Comparison of ENCODE assay signal across 19 mouse cellular contexts in genomic region chr1:22546273-22546672, GRCm38 (mm10).
DNase-seq lines count a peak whose midpoint lies in the region; ATAC-seq and TF ChIP-seq lines count a peak whose summit lies in the region.
"Had no signal": no experiment of that assay in that cellular context is flagged by ENCODE, and none has a peak within 500 bp of the region (broad histone marks: within the 10 kb centered on the region; RNA-seq: fewer than 3 reads in every experiment).

No protein-coding gene starts in this region.

- WGBS in hindbrain, postnatal 0 days: 65% methylated on average over 1 of the region's 1 CpGs
- 85% methylated on average over 1 of the region's 1 CpGs for WGBS in hindbrain, embryonic 14.5 days
- 76% methylated on average over 1 of the region's 1 CpGs for WGBS in midbrain, postnatal 0 days
- 78% methylated on average over 1 of the region's 1 CpGs for WGBS in midbrain, embryonic 16.5 days

- no peaks in the 10 kb centered on the region for H3K36me3 ChIP-seq in hindbrain, postnatal 0 days (ENCODE audit: insufficient read depth, low read length)
- no peaks in the 10 kb centered on the region for H3K36me3 ChIP-seq in hindbrain, embryonic 14.5 days (replicated peaks; ENCODE audit: control insufficient read depth, insufficient read depth)
- no peaks in the 10 kb centered on the region for H3K36me3 ChIP-seq in midbrain, postnatal 0 days (ENCODE audit: insufficient read depth, low read length)
- H3K36me3 ChIP-seq in midbrain, embryonic 16.5 days (ENCODE audit: control insufficient read depth, insufficient read depth, low read length): no peaks in the 10 kb centered on the region
- H3K36me3 ChIP-seq: embryonic facial prominence, embryonic 13.5 days; embryonic facial prominence, embryonic 15.5 days; forebrain, embryonic 10.5 days; forebrain, embryonic 12.5 days had no signal

- no peak overlapping the region for H3K4me2 ChIP-seq in hindbrain, postnatal 0 days (ENCODE audit: low read depth, low read length)
- no peak overlapping the region for H3K4me2 ChIP-seq in hindbrain, embryonic 14.5 days (replicated peaks)
- H3K4me2 ChIP-seq in midbrain, postnatal 0 days (ENCODE audit: low read depth, low read length, poor library complexity, severe bottlenecking): no peak overlapping the region
- no peak overlapping the region for H3K4me2 ChIP-seq in midbrain, embryonic 16.5 days (ENCODE audit: low read length)
- H3K4me2 ChIP-seq: embryonic facial prominence, embryonic 13.5 days; embryonic facial prominence, embryonic 15.5 days; forebrain, embryonic 12.5 days had no signal

- no peaks in the 10 kb centered on the region for H3K27me3 ChIP-seq in hindbrain, postnatal 0 days (ENCODE audit: insufficient read depth, low read length)
- no peaks in the 10 kb centered on the region for H3K27me3 ChIP-seq in hindbrain, embryonic 14.5 days (ENCODE audit: control insufficient read depth, insufficient read depth, low read length)
- H3K27me3 ChIP-seq in midbrain, postnatal 0 days (ENCODE audit: insufficient read depth, low read length): no peaks in the 10 kb centered on the region
- no peaks in the 10 kb centered on the region for H3K27me3 ChIP-seq in midbrain, embryonic 16.5 days (ENCODE audit: control insufficient read depth, insufficient read depth, low read depth, low read length)
- H3K27me3 ChIP-seq: embryonic facial prominence, embryonic 13.5 days; embryonic facial prominence, embryonic 15.5 days; forebrain, embryonic 12.5 days had no signal

- no peak overlapping the region for H3K27ac ChIP-seq in hindbrain, postnatal 0 days
- H3K27ac ChIP-seq in hindbrain, embryonic 14.5 days: no peak overlapping the region
- H3K27ac ChIP-seq in midbrain, postnatal 0 days (ENCODE audit: low read depth, low read length): no peak overlapping the region
- no peak overlapping the region for H3K27ac ChIP-seq in midbrain, embryonic 16.5 days (ENCODE audit: low read length)
- H3K27ac ChIP-seq: embryonic facial prominence, embryonic 13.5 days; embryonic facial prominence, embryonic 15.5 days; forebrain, embryonic 10.5 days; forebrain, embryonic 12.5 days had no signal

- peak; percentile 65 to 75 for DNase-seq in cerebellum, postnatal 14 days
- no peak for DNase-seq in cerebellum, postnatal 36 days
- DNase-seq in hindbrain, postnatal 0 days (ENCODE audit: low spot score): peak; percentile 40
- no peak for DNase-seq in hindbrain, embryonic 14.5 days (ENCODE audit: low spot score)
- peak; percentile 21 for DNase-seq in midbrain, postnatal 0 days (ENCODE audit: low spot score)
- DNase-seq in embryo, embryonic 11 days: no peak
- DNase-seq: adrenal gland, adult 2 months; adrenal gland, postnatal 10 days; adrenal gland, postnatal 25 days; cerebellum, adult 8-10 months; cerebellum, adult 9-11 months had no signal

- no peaks in the 10 kb centered on the region for H3K4me1 ChIP-seq in hindbrain, postnatal 0 days (ENCODE audit: insufficient read depth, low read length)
- no peaks in the 10 kb centered on the region for H3K4me1 ChIP-seq in hindbrain, embryonic 14.5 days (replicated peaks; ENCODE audit: control insufficient read depth, insufficient read depth, low read length)
- H3K4me1 ChIP-seq in midbrain, postnatal 0 days (ENCODE audit: insufficient read depth, low read length): no peaks in the 10 kb centered on the region
- H3K4me1 ChIP-seq in midbrain, embryonic 16.5 days (ENCODE audit: control insufficient read depth, insufficient read depth, low read length): no peaks in the 10 kb centered on the region
- H3K4me1 ChIP-seq: embryonic facial prominence, embryonic 13.5 days; embryonic facial prominence, embryonic 15.5 days; forebrain, embryonic 10.5 days; forebrain, embryonic 12.5 days had no signal

- no peaks in the 10 kb centered on the region for H3K9me3 ChIP-seq in hindbrain, postnatal 0 days (ENCODE audit: low read length)
- H3K9me3 ChIP-seq in hindbrain, embryonic 14.5 days (ENCODE audit: control insufficient read depth, low read length): no peaks in the 10 kb centered on the region
- H3K9me3 ChIP-seq in midbrain, postnatal 0 days (ENCODE audit: low read length): no peaks in the 10 kb centered on the region
- no peaks in the 10 kb centered on the region for H3K9me3 ChIP-seq in midbrain, embryonic 16.5 days (replicated peaks; ENCODE audit: control insufficient read depth, low read length, poor library complexity, severe bottlenecking)
- H3K9me3 ChIP-seq: embryonic facial prominence, embryonic 13.5 days; embryonic facial prominence, embryonic 15.5 days; forebrain, embryonic 10.5 days; forebrain, embryonic 12.5 days had no signal

- peak; percentile 76 for ATAC-seq in hindbrain, postnatal 0 days
- no peak for ATAC-seq in hindbrain, embryonic 14.5 days (ENCODE audit: low FRiP score)
- ATAC-seq in midbrain, postnatal 0 days (ENCODE audit: low FRiP score): no peak
- no peak for ATAC-seq in midbrain, embryonic 16.5 days
- ATAC-seq: forebrain, embryonic 14.5 days; forebrain, embryonic 16.5 days had no signal

- H3K9ac ChIP-seq in hindbrain, postnatal 0 days (replicated peaks; ENCODE audit: low read length): no peak overlapping the region
- H3K9ac ChIP-seq in hindbrain, embryonic 14.5 days: no peak overlapping the region
- H3K9ac ChIP-seq in midbrain, postnatal 0 days (replicated peaks; ENCODE audit: low read length, poor library complexity, severe bottlenecking): no peak overlapping the region
- H3K9ac ChIP-seq in midbrain, embryonic 16.5 days (ENCODE audit: low read depth, low read length): no peak overlapping the region
- H3K9ac ChIP-seq: embryonic facial prominence, embryonic 13.5 days; embryonic facial prominence, embryonic 15.5 days; forebrain, embryonic 12.5 days had no signal

- no peak for TF ChIP-seq CTCF in hindbrain, postnatal 0 days (IDR thresholded peaks at IDR 0.05; ENCODE audit: low read depth)
- TF ChIP-seq CTCF in midbrain, postnatal 0 days (IDR thresholded peaks at IDR 0.05): no peak

- H3K4me3 ChIP-seq in hindbrain, postnatal 0 days (ENCODE audit: low read length): no peak overlapping the region
- H3K4me3 ChIP-seq in hindbrain, embryonic 14.5 days (replicated peaks; ENCODE audit: low read length): no peak overlapping the region
- no peak overlapping the region for H3K4me3 ChIP-seq in midbrain, postnatal 0 days (ENCODE audit: low read depth, low read length)
- no peak overlapping the region for H3K4me3 ChIP-seq in midbrain, embryonic 16.5 days (ENCODE audit: low read depth, low read length)
- H3K4me3 ChIP-seq: embryonic facial prominence, embryonic 13.5 days; embryonic facial prominence, embryonic 15.5 days; erythroblast, embryonic 14.5 days; forebrain, embryonic 10.5 days; forebrain, embryonic 12.5 days had no signal

Comparison
In these comparisons a context has a peak if more than half of its experiments do, and no peak if none do; other contexts are left out.
1. DNase-seq: peak in cerebellum, postnatal 14 days (2 of 2), hindbrain, postnatal 0 days (single experiment) and midbrain, postnatal 0 days (single experiment); none in cerebellum, postnatal 36 days (0 of 2), hindbrain, embryonic 14.5 days (single experiment) and embryo, embryonic 11 days (single experiment).